Mouse (Mus musculus): Measurements from ENCODE around the gene Scgb1b12. TPM values are rescaled to one million over a fixed set of nuclear protein-coding genes. Genes with fewer than 3 reads are reported as not detected.

The Scgb1b12 gene
- polyA plus RNA-seq (2014; fragmentation: Illumina TruSeq; extraction: RNeasy Lipid Tissue Mini Kit (QIAGEN cat#74804); ENCODE audit: insufficient read depth, low read depth, low replicate concordance) = not detected

DNA sequence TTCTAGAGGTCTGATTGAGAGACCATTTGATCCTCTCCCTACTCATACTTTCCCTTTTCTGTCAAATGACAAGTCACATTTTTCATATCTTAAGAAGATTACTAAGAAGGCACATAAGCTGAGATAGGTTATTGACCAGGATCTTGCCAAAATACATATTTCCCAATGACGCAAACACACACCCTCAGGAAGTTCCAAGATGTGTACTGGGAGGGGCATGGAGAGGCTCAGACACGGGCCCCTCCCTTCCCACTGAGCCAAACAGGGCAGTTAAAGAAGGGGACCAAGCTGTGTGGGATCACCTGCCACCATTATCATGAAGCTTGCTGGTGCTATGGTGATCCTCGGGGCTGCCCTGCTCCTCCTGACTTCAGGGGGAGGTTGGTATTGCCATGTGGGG, at the start of gene Scgb1b12:
Scgb1b12 (plus strand) TSS at position 301 of the 400 bp plus-strand sequence.

DNA sequence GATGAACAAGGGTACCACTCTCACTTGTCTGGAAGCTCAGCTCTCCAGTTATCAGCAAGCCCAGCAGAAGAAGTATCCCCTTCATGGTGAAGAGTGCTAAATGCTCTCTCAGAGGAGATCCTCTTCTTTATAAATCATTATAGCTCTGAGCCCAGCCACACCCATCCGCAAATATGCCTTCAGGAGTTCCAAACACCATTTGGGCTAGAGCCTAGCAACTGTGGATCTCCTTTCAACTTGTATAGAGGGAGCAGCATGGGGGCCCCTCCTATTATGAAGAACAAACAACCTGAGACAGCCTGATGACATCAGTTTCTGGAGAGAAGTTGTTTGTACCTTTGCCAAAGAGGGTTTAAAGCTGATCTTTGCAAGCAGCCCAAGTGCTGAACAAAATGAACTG, 6.8 kb upstream of the Scgb1b12 start, which contains the start of gene Scgb2b12:
Scgb2b12 (minus strand) TSS at position 101 of the 400 bp plus-strand sequence.

Other genes with a start within 250 kb of the Scgb1b12 start
- gene Scgb1b10, start 233.3 kb upstream of the Scgb1b12 start, polyA plus RNA-seq (2014; fragmentation: Illumina TruSeq; extraction: RNeasy Lipid Tissue Mini Kit (QIAGEN cat#74804); ENCODE audit: insufficient read depth, low read depth, low replicate concordance) = not detected
- not detected for gene Scgb2b11, start 123.0 kb upstream of the Scgb1b12 start, polyA plus RNA-seq (2014; fragmentation: Illumina TruSeq; extraction: RNeasy Lipid Tissue Mini Kit (QIAGEN cat#74804); ENCODE audit: insufficient read depth, low read depth, low replicate concordance)
- not detected for gene Scgb1b11, start 111.3 kb upstream of the Scgb1b12 start, polyA plus RNA-seq (2014; fragmentation: Illumina TruSeq; extraction: RNeasy Lipid Tissue Mini Kit (QIAGEN cat#74804); ENCODE audit: insufficient read depth, low read depth, low replicate concordance)
- not detected for gene Scgb2b12, start 6.9 kb upstream of the Scgb1b12 start, polyA plus RNA-seq (2014; fragmentation: Illumina TruSeq; extraction: RNeasy Lipid Tissue Mini Kit (QIAGEN cat#74804); ENCODE audit: insufficient read depth, low read depth, low replicate concordance)
- gene Scgb1b29, start 107.4 kb downstream of the Scgb1b12 start, polyA plus RNA-seq (2014; fragmentation: Illumina TruSeq; extraction: RNeasy Lipid Tissue Mini Kit (QIAGEN cat#74804); ENCODE audit: insufficient read depth, low read depth, low replicate concordance) = not detected